ENCODE assay signal across 10 mouse cellular contexts in the genomic region with DNA sequence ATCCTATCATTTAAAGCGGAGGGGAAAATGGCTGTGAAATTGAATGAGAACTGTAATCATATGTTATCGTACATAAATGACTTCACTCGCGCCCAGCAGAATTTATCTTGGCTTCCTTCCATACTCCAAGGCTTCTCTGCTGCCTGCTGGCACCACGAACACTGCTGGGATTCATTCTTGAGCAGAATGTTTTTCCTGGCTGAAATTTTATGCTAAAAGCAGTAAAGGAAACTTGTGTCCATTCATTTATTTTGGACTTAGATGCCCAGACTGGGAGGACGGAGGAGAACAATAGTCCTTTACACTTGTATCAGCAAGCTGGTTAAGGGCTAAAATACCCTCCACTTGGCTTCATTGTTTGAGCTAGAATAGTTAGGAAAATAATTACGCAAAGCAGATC. TPM values are rescaled to one million over a fixed set of nuclear protein-coding genes. Genes with fewer than 3 reads are reported as not detected.
DNase-seq lines count a peak whose midpoint lies in the region; ATAC-seq and TF ChIP-seq lines count a peak whose summit lies in the region.
"Had no signal": no experiment of that assay in that cellular context is flagged by ENCODE, and none has a peak within 500 bp of the region (broad histone marks: within the 10 kb centered on the region; RNA-seq: fewer than 3 reads in every experiment).

No protein-coding gene starts in this region.

- no peak for TF ChIP-seq EP300 in lung, postnatal 0 days (IDR thresholded peaks at IDR 0.05)

- no peak for TF ChIP-seq CTCF in lung, postnatal 0 days (IDR thresholded peaks at IDR 0.05)

- H3K27ac ChIP-seq in forebrain, embryonic 15.5 days (replicated peaks): no peak overlapping the region
- no peak overlapping the region for H3K27ac ChIP-seq in forebrain, embryonic 11.5 days (ENCODE audit: low read depth, low read length)
- H3K27ac ChIP-seq in lung, postnatal 0 days (ENCODE audit: low read length): no peak overlapping the region
- peak overlapping the region; percentile 48; the same call in 1 of the 2 replicates for H3K27ac ChIP-seq in heart, embryonic 12.5 days (ENCODE audit: poor library complexity, severe bottlenecking)
- H3K27ac ChIP-seq: kidney, embryonic 15.5 days; liver, embryonic 15.5 days had no signal

- H3K36me3 ChIP-seq in forebrain, embryonic 15.5 days: no peaks in the 10 kb centered on the region
- no peaks in the 10 kb centered on the region for H3K36me3 ChIP-seq in forebrain, embryonic 11.5 days (ENCODE audit: control insufficient read depth, insufficient read depth, low read length)
- no peaks in the 10 kb centered on the region for H3K36me3 ChIP-seq in lung, postnatal 0 days (ENCODE audit: insufficient read depth, low read length)
- no peaks in the 10 kb centered on the region for H3K36me3 ChIP-seq in heart, embryonic 12.5 days
- H3K36me3 ChIP-seq: kidney, embryonic 15.5 days; liver, embryonic 15.5 days had no signal

- H3K4me3 ChIP-seq in forebrain, embryonic 15.5 days: no peak overlapping the region
- no peak overlapping the region for H3K4me3 ChIP-seq in forebrain, embryonic 11.5 days (ENCODE audit: low read depth, low read length)
- H3K4me3 ChIP-seq in lung, postnatal 0 days (ENCODE audit: low read depth, low read length): no peak overlapping the region
- H3K4me3 ChIP-seq in heart, embryonic 12.5 days: no peak overlapping the region
- H3K4me3 ChIP-seq: kidney, embryonic 15.5 days; liver, embryonic 15.5 days had no signal

- 0 out of 2 replicates have a peak, but pooled peaks cover 7% of the 10 kb centered on the region for H3K4me1 ChIP-seq in forebrain, embryonic 15.5 days
- no peaks in the 10 kb centered on the region for H3K4me1 ChIP-seq in forebrain, embryonic 11.5 days (replicated peaks; ENCODE audit: control insufficient read depth, insufficient read depth, low read length)
- H3K4me1 ChIP-seq in lung, postnatal 0 days (ENCODE audit: insufficient read depth, low read depth, low read length): no peaks in the 10 kb centered on the region
- H3K4me1 ChIP-seq in heart, embryonic 12.5 days (replicated peaks): 0 out of 2 replicates have a peak, but pooled peaks cover 3% of the 10 kb centered on the region
- H3K4me1 ChIP-seq: kidney, embryonic 15.5 days; liver, embryonic 15.5 days had no signal

- no peak overlapping the region for H3K4me2 ChIP-seq in forebrain, embryonic 15.5 days (replicated peaks)
- no peak overlapping the region for H3K4me2 ChIP-seq in forebrain, embryonic 11.5 days (ENCODE audit: low read depth, low read length, severe bottlenecking)
- H3K4me2 ChIP-seq in lung, postnatal 0 days (replicated peaks; ENCODE audit: low read depth, low read length): no peak overlapping the region
- no peak overlapping the region for H3K4me2 ChIP-seq in heart, embryonic 12.5 days
- H3K4me2 ChIP-seq: kidney, embryonic 15.5 days; liver, embryonic 15.5 days had no signal

- H3K9me3 ChIP-seq in forebrain, embryonic 15.5 days: no peaks in the 10 kb centered on the region
- H3K9me3 ChIP-seq in forebrain, embryonic 11.5 days (ENCODE audit: control insufficient read depth, low read length): no peaks in the 10 kb centered on the region
- no peaks in the 10 kb centered on the region for H3K9me3 ChIP-seq in lung, postnatal 0 days (ENCODE audit: low read length)
- H3K9me3 ChIP-seq in heart, embryonic 12.5 days (replicated peaks): no peaks in the 10 kb centered on the region
- H3K9me3 ChIP-seq: kidney, embryonic 15.5 days; liver, embryonic 15.5 days had no signal

- H3K9ac ChIP-seq in forebrain, embryonic 15.5 days (replicated peaks): no peak overlapping the region
- no peak overlapping the region for H3K9ac ChIP-seq in forebrain, embryonic 11.5 days (ENCODE audit: low read length)
- H3K9ac ChIP-seq in lung, postnatal 0 days (replicated peaks; ENCODE audit: low read depth): no peak overlapping the region
- no peak overlapping the region for H3K9ac ChIP-seq in heart, embryonic 12.5 days
- H3K9ac ChIP-seq: kidney, embryonic 15.5 days; liver, embryonic 15.5 days had no signal

- ATAC-seq in forebrain, embryonic 15.5 days (replicated peaks): peak; percentile 78; the same call in 1 of the 2 replicates
- ATAC-seq in forebrain, embryonic 11.5 days (replicated peaks; ENCODE audit: low FRiP score): no peak
- ATAC-seq in lung, postnatal 0 days: no peak
- peak; percentile 57 for ATAC-seq in heart, embryonic 12.5 days (ENCODE audit: insufficient number of reproducible peaks, low FRiP score)

- H3K27me3 ChIP-seq in forebrain, embryonic 15.5 days: no peaks in the 10 kb centered on the region
- no peaks in the 10 kb centered on the region for H3K27me3 ChIP-seq in forebrain, embryonic 11.5 days (ENCODE audit: control insufficient read depth, insufficient read depth, low read length)
- H3K27me3 ChIP-seq in lung, postnatal 0 days (replicated peaks; ENCODE audit: insufficient read depth, low read length): no peaks in the 10 kb centered on the region
- no peaks in the 10 kb centered on the region for H3K27me3 ChIP-seq in heart, embryonic 12.5 days (replicated peaks)
- H3K27me3 ChIP-seq: kidney, embryonic 15.5 days; liver, embryonic 15.5 days had no signal

- WGBS in forebrain, embryonic 15.5 days: 26% methylated on average over 7 of the region's 7 CpGs
- 67% methylated on average over 7 of the region's 7 CpGs for WGBS in forebrain, embryonic 11.5 days
- 19% methylated on average over 7 of the region's 7 CpGs for whole genome bisulfite sequencing in lung, postnatal 0 days
- WGBS in heart, embryonic 12.5 days: 42% methylated on average over 7 of the region's 7 CpGs

- no peak for DNase-seq in forebrain, embryonic 11.5 days (ENCODE audit: low spot score)
- peak; percentile 45 for DNase-seq in lung, postnatal 0 days (ENCODE audit: low spot score)
- DNase-seq in lung, adult 18-20 months: no peak
- DNase-seq in right cerebral cortex, postnatal 14 days: peak; percentile 13
- DNase-seq in thymus, postnatal 36 days: no peak
- DNase-seq in kidney, adult 8-10 months: no peak

RNA-seq across cellular contexts. Expression of a gene that starts 10.3 kb away (rescaled TPM):
- 133 and 134 TPM in 2 replicates for polyA plus RNA-seq in forebrain, embryonic 15.5 days (2015; fragmentation: Nextera tagmentation; extraction: Ambion mirVana)
- polyA plus RNA-seq in forebrain, embryonic 11.5 days (2014; fragmentation: Nextera tagmentation; extraction: Ambion mirVana): 61.0 and 68.6 TPM in 2 replicates
- 73.3 and 79.6 TPM in 2 replicates for polyA plus RNA-seq in lung, postnatal 0 days (2015; fragmentation: Nextera tagmentation; extraction: Ambion mirVana)
- polyA plus RNA-seq in heart, embryonic 12.5 days (2016; fragmentation: Nextera tagmentation; extraction: Ambion mirVana): 81.2 and 85.1 TPM in 2 replicates

RNA-seq across cellular contexts. Expression of a gene that starts 25.6 kb away (rescaled TPM):
- 166 and 196 TPM in 2 replicates for polyA plus RNA-seq in forebrain, embryonic 15.5 days (2015; fragmentation: Nextera tagmentation; extraction: Ambion mirVana)
- polyA plus RNA-seq in forebrain, embryonic 11.5 days (2014; fragmentation: Nextera tagmentation; extraction: Ambion mirVana): 18.1 and 23.8 TPM in 2 replicates
- 7.7 and 9.7 TPM in 2 replicates for polyA plus RNA-seq in lung, postnatal 0 days (2015; fragmentation: Nextera tagmentation; extraction: Ambion mirVana)
- 25.6 and 27.5 TPM in 2 replicates for polyA plus RNA-seq in heart, embryonic 12.5 days (2016; fragmentation: Nextera tagmentation; extraction: Ambion mirVana)

Comparison
In these comparisons a context has a peak if more than half of its experiments do, and no peak if none do; other contexts are left out.
1. ATAC-seq: peak in forebrain, embryonic 15.5 days (single experiment) and heart, embryonic 12.5 days (single experiment); none in forebrain, embryonic 11.5 days (single experiment) and lung, postnatal 0 days (single experiment).
2. DNase-seq: peak in lung, postnatal 0 days (single experiment) and right cerebral cortex, postnatal 14 days (single experiment); none in forebrain, embryonic 11.5 days (single experiment), lung, adult 18-20 months (0 of 2), thymus, postnatal 36 days (0 of 2) and kidney, adult 8-10 months (0 of 2).